Mouse (Mus musculus) ovary, postnatal 14 days (tissue): ENCODE data around the gene Dnmt3a.

Experiments
- DNase-seq: peaks from one replicate; pipeline ENCODE4 v3.0.0; 2022; ENCODE audit warnings: low spot score

The Dnmt3a gene

DNA sequence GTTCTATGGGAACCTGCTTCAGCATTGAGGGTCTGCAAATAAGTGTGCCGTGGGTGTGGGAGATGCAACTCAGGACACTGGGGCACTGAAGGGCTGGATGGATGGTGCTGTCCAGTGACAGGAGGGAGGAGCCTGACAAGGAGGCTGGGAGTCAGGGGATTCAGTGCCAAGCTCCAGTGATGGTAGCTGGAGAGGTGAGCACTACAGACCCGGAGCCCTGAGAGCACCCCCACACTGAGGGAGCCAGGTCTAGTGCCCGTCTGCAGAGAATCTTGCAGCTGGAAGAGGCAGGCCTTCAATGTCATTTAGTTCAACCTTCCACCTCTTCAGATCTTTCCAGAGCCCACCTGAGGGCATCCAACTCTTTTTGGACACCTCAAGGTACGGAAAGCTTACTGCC lies at the start of gene Dnmt3a:
Gene Dnmt3a (plus strand): TSS at position 156 of the 400 bp plus-strand sequence.
- DNase-seq = no peak

DNA sequence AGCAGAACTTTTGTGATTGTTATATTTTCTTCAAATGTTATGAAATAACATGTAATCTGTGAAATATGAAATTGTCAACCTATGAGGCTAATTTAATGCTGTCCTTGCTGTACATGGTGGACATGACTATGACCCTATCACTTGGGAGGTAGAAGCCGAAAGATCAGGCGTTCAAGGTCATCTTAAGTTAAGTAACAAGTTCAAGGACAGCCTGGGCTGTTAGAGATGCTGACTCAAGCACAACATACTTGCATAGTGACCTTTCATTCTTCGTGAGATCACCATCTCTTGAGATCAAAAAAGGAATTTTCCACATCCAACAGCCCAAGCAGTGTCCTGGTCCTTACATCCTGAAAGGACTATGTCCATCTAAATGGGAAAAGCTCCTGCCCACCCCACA lies 49.6 kb upstream of the Dnmt3a start:
- DNase-seq = no peak

DNA sequence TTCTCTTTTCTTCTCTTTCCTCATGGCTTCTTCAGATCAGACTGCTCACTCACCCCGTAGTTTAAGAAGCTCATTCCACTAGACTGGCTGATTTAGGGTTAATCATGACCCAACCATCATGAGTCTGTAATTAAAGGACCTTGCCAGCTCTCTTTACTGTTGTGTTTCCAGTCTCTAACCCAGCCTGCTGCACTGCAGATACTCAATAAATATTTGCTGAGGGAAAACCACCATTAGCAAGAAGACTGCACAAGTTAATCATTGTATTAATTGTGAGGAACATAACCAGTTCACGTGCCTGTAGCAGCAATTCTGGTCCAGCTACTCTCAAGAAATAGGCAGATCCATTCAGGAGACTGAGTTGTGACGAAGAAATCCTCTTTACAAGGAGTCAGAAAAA lies 47.7 kb upstream of the Dnmt3a start:
- DNase-seq = no peak

DNA sequence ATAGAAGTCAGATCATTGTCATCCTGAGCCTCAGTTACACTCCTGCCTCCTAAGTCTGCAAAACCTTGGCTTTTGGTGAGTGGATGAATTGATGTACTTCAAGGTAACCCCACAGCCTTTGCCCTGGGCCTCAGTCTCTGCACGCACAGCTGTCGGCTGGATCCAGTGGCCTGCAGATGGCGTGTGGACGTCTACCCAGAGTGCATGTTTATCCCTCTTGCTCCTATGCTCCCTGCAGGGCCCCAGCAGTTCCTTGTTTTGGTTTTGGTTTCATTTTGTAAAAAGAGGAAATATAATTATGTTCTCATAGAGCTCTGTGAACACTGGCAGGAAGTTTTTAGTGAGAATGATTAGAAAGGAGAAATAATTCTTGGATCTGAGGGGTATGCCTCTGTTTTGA lies 46.4 kb upstream of the Dnmt3a start:
- peak; percentile 28 for DNase-seq

DNA sequence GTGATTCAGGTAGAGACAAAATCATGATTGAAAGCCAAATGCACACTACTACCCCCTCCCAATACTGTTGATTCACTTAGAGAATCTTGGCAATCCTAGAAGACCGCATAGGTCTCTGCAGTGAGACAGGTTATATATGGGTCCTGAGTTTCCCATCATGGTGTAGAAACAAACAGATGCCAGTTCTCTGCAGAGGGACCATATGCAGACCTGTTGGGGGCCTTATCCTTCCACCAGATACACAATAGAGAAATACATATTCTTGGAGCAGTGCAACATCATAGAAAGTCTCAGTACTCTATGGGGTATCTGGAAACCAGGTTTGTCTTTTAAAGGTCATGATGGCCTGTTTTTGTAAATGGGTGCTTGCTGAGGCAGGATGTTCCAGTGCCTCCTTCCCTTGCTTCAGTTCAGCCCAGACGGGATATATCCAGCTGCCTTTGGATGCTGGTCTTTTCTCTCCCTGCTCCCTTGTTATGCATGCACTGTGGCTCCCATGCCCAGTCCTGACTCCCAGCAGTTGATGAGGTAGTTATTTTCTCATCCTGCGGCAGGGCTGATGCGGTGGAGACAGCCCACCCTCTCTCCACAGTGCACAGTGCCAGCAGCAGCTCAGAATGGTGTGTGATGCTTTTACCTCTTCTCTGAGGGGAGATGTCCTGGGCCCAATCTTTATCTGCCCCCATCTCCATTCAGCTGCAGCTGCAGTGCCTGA lies 44.8 kb upstream of the Dnmt3a start:
- no peak for DNase-seq

DNA sequence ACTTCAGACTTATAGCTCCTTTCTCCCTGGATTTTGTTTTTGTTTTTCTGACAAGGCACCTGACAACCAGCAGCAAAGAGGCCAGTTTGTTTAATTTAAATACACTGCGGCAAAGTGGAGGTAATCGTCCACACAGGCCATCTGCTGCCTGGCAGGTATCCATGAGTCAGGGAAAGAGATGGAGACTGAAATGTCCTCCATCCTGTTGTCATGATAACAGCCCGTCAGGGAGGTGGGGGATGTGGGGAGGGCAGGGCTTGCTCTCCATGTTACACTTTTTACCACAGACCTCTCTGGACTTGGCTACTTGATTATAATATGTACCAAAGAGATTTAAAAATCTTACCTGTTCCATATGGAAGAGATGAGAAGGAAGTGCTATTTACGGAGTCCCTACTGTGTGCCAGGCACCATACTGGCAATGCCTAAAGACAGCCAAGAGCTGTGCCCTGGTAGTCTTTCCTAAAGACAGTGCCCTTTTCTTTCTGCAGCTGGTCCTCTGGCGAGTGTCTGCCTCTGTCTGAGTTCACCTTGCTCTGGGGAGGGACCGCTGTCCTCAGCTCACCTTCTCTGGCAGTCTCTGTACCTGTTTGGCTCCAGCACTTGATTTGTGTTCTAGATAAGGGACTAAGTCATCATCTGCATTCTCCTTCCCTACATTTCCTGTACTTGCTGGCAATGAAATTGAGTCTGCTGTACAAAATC lies 44.1 kb upstream of the Dnmt3a start:
- DNase-seq = no peak

DNA sequence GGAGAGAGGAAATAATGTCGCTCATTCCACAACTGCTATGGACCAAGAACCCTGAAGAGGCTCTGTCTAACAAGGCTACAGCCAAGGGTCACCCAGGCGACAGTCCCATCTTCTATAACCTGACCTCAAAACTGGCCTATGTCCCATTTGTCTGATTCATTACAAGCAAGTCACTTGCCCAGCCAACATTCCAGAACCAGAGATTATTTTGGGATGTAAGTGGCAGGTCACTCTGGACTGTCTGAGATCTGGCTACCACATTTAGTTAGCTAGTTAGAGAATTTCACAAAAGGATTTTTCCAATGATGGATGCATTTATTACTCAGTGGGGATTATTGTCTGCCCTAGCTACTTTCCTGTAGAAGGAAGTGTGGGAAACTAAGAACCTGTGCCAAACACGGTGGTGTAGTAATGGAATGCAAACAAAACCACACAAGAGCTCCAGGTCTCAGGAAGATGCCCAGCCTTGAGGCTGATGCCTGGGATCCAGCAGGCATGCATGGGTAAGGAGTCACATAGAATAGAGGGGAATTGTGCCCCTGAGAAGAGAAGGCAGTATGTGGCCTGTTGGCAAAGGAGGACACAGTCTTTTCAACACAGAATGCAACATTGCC lies 41.5 kb upstream of the Dnmt3a start:
- DNase-seq = no peak

DNA sequence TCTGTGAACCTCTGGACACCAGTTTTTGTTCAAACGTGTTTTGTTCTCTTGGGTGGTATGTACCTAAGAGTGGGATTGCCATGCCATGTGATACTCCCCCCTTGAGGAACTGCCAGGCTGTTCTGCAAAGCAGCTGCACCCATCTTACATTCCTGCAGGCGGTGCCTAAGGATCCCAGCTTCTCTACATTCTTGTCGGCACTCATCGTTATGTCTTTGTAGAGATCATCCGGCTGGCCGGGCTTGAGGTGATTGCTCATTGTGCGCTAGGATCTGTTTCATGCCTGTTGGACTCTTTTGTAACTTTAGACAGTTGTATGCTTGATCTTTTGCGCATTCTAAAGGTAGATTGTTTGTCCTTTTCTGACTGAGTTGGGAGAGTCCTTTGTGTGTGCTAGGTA lies 38.4 kb upstream of the Dnmt3a start:
- DNase-seq = no peak

DNA sequence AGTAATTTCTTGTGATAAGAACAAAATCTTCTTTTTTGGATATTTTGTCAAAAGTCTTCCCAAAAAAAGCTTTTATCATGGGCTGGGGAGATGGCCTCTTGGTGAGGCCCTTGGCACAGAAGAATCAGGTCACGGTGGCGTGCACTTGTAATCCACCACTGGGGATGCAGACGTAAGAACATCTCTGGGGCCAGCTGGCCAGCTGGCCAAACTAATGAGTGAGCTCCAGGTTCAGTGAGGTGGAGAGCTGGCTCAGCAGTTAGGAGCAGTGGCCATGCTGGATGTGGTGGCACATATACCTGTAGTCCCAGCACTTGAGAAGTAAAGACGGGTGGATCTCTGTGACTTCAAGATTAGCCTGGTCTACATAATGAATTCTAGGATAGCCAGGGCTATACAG lies 37.4 kb upstream of the Dnmt3a start:
- DNase-seq = no peak

DNA sequence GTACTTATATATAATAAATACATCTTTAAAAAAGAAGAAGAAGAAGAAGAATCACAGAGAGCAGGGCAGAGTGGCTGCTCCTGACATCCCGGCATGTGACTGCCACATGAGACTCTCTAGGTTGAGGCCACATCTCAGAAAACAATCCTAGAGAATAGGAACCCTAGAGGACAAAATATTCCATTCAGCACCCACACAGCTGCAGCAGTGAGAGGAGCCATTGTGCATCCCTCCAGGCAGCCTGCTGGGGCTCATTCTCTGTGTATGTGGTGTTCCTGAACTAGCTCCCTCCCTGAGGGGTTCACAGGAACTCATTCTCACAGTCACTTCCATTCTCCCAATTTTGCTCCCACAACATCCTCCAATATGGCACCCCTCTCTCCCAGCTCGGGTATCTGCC lies 35.3 kb upstream of the Dnmt3a start:
- DNase-seq = no peak

DNA sequence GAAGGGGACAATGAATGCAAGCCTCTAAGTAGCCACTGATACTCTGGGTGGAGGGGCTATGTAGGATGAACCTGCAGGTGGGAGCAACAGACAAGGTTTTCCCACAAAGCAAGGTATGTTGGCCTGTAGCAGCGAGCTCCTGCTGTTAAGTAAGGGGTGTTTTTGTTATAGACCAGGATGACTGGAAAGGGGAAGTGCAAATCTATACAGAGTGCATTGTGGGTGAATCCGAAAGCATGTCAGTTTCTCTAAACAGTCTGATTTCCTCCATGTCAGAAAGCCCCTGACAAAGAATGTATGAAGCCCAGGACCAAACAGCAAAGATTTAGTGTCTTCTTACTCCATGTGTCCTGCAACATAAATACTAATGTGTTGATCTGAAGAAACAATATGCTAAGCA lies 34.7 kb upstream of the Dnmt3a start:
- no peak for DNase-seq

DNA sequence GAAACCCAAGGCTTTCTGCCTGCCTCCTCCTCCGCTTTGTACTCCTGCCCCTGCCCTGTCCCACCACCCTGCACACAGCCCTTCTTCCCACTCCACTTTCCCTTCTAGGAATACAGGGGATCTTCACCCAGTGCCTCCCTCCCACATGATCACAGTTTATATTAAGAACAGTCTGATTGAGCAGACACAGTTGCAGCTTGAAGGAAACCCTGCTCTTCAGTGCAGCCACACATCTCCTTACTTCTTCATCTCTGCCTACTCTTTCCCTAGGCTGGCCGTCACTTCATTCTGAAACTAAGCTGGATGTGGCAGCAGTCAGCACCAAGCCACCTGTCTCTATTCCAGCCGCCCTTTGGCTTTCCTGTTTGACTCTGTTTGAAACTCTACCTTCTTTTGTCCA lies 32.2 kb upstream of the Dnmt3a start:
- DNase-seq = no peak

DNA sequence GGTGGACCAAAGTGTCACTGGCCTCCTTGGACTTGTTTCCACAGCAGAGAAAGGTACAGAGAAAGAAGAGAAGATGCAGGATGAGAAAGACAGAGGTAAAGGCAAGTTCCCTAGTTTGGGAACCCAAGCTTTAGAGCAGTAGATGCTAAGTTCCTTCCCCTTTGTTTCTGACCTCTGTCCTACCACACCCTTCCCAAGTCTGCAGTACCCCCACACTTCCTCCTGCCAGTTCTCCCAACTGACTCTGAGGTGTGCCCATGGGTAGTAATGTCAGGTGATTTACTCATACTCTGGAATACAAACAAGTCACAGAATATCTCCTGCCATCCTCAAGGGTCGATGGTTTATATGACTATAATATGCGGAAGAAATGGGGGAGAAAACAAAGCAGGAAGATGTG lies 29.8 kb upstream of the Dnmt3a start:
- no peak for DNase-seq

DNA sequence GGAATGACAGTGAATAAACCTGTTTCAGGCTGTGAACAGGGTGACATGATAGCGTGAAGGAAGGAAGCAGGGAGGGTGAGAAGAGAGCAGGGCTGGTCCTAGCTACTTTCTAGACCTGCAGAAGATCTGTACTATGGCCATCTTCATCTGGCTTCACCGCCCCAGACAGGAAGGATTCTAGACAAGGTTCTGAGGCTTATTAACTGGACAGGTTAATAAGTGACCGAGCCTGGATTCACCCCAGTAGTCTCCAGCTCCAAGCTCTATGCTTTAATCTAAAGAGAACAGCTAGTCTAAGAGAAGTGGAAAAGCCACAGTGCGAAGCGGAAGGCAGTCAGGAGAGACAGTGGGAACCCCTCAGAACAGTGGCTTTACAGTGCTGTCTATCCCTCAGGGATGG lies 28.1 kb upstream of the Dnmt3a start:
- DNase-seq = no peak

DNA sequence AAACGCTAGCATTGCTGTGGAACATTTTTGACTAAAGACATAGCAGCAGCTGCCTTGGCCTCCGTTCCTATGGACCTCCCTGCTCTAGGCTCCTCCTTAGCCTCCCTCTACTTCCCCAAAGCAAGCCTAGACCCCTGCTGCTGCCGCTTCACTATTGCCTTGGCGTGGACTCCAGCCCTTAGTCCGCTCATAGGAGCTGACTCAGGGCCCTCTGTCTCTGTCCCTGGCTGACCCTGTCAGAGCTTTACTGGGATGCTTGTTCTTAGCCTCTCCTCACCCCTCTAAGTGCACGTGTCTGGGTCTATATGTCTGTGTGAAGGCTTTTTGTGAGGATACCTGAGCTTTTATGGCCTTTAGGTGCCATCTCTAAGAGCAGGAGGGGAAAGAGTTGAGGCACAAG lies 27.5 kb upstream of the Dnmt3a start:
- DNase-seq = no peak

DNA sequence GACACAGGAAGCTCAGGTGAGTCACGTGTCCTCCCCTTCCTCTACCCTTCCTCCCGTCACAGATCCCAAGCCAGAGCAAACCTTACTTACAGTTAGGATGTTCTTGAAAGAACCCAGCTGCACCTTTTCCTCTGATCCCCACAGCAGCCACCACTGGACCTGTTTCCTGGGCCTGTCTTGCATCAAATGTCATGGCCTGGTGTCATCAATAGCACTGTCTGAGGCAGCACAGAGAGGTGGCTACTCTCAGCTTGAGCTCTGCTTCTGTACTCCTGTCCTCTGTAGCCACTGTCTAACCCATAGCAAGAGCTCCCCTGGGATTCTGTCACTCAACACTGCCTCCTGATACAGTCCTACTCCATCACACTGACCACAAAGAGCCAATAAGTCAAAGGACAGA lies 26.2 kb upstream of the Dnmt3a start:
- no peak for DNase-seq

DNA sequence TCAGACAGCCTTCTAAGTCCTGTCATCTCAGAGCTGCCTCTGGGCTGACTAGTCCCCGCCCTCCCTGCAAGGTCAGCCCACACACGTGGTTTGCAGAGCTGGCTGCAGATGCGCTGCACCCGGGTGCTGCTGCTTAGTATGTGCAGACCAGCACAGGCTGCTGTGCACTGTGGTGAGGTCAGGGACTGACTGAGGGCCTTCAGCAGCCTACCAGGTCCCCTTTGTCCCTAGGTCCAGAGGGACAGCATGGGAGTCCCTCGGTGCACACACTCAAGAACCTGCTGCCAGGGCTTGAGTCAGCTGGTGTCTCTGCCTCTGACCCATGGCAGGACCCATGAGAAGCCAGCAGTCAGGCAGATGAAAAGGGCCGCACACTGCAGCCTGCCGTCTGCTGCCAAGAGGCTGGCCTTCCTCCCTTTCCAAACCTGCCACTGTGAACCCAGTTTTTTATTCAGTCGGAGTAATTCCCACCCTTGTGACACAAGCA lies 25.4 kb upstream of the Dnmt3a start:
- peak; percentile 37 for DNase-seq

DNA sequence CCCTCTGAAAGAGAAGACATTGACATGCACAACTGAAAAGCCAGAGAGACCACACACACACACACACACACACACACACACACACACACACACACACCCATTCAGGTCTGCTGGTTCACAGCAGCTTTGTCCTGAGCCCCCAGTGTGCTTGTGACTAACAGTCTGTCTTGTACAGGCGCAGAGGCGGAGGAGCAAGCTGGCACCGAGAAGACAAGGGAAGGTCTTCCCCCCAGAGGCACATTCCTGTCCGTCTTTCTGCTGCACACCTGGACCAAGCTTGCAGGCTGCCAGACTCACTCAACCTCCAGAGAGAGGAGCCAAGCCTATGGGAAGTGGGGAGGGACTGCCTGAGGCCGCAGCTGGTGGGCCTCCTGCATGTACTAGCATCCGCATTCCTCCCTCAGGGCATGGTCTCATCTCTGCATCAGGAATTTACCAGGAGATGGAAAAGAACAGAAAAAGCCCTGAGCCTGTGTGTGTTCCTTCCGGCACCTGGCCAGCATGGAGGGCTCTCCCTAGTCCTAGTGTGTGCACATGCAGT lies 24.8 kb upstream of the Dnmt3a start:
- peak; percentile 29 for DNase-seq

DNA sequence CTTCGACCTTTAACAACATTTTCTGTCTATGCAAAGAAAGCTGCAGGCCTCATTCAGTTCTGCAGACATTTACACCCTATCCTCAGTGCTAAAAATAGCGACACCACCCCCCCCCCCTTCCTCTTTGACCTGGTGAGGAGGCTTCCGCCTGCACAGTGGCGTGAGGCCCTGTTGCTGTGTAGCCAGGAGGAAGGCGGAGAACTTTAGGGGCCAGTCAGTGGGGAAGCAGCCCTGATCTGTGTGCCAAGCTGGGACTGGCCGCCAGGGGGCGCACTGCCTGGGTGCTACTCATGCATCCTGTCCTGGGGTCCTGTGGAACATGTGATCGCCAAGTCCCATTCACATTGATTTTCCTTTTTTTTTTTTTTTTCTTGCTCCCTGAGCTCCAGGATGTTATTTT lies 24.3 kb upstream of the Dnmt3a start:
- DNase-seq = peak; percentile 96

DNA sequence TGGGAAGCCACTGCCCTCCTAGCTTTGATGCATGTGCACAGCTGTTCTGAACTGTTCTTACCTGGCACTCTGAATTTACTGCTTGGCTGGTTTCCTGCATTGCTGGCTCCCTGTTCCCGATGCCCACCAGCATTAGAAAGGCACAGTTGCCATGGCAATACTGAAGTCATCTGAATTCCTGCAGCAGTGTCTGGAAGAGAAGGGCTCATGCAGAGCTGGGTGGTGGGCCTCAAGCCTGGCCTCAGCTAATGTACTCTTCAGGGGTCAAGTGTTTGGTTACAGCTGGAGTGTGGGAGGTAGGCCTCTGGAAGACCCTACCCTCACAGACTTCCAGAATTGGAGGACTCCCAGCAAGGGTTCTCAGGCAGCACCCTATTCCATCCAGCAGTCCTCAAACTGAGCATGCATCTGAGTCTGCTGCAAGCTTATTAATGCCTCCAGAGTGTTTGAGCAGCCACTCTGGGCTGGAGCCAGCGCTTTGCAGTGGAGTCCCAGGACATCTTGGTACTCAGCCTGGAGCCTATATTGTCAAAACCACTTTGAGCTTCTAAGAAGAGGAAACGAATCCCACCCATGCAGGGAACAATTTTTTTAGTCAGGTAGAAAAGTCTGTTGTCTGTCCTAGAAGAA lies 22.5 kb upstream of the Dnmt3a start:
- DNase-seq = no peak

DNA sequence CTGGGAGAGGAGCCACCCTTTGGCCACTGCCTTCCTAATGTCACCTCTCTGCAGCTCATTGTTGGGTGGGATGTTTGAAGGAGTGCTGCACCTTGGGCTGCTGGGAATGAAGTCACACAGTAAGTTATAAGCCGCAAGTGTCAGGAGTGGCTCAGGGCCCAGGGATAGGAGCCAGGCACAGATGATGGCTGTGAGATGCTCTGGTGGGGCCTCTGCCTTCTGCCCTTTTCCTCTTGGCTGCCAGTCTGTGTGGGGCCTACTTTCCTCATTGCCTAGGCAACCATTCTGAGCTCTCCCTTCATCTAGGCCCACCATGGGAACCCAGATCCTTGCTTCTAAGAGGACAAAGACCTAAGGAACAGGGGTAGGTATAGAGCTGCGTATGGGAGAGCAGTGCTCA lies 21.5 kb upstream of the Dnmt3a start:
- no peak for DNase-seq

DNA sequence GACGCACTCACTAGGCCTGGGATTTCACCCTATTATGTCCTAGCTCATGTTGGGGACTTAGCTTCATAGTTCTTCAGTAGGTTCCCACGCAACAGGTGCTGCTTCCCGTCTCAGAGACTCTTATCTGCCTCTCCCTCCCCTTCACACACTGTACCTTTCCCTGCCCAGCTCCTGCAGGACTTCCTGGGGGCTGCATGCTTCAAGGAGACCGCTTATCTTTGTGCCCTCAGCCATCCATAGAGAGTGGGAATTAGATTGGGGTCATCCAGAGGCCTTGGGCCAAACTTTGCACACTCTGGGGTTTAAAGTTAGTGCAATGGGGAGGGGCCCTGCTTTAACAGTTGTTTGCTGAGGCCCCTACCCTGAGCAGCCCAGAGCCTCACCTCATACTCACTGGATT lies 21.1 kb upstream of the Dnmt3a start:
- no peak for DNase-seq

DNA sequence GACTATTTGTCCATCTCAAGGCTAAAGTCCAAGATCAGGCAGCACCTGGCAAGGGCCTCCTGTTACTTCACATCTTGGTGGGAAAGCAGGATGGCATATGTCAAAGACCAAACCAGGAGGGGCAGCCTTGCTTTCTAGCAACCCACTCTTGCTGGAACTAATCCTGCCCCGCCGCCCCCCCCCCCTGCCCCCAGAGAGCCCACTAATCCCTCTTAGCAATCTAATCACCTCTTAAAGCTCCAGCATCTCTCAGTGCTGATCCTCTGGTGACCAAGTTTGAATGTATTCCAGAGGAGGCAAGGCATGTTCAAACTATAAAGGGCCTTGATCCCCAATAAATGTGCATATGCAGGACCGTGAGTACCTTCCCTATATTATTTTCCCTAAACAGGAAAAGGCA lies 18.8 kb upstream of the Dnmt3a start:
- no peak for DNase-seq
